Mouse (Mus musculus): ENCODE data around the gene Ipo4.

Gene Ipo4

DNA sequence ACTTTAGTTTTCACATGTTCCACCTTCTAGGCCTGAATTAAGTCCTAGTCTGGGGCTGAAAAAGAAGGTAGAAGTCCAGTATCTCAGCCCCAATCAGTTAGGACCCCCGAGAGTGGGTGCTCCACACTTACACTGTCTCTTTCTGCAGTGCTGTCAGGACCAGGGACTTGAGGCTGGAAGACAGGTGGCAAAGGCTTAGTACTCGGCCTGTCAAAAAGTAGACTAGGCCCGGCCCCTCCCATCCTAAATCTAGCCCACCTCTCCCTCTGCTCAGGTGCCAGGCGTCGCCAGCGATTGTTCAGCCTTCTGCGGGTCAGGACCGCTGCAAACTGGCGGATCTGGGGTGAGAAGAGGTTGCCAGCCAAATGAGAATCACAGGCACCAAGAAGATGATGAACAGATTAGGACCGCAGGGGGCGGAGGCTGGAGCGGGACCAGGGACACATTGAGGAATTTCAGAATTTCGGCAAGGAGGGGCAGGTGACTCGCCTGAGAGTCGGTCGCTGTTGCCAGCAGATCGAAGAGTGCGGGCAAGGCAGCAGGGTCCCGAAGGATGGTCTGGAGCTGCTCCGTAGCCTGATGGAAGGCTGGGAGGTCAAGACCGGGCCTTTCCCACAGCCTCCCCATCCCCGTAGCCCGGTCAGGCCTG lies 759 bp downstream of the Ipo4 start:
- no peak for DNase-seq (ENCODE audit: low read depth, low spot score)

DNA sequence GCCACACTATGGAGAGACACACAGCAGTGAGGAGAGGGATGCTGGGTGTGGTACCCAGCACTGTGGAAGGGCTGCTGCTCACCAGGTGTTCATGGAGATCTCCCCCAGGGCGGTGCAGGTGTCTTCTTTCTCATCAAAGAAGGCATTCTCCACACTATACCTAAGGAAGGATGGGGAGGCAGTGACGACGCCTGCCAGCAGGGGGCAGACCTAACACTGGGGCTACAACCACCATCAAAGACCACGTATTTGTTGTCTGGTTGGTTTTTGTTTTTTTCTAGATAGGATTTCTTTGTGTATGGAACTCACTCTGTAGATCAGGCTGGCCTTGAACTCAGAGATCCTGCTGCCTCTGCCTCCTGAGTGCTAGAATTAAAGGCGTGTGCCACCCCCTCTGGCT lies 6.4 kb downstream of the Ipo4 start:
- DNase-seq (ENCODE audit: low read depth, low spot score) = peak; percentile 76

GRCm38 (mm10) chr14:55628077-55628827 lies 7.5 kb downstream of the Ipo4 start:
- DNase-seq (ENCODE audit: low read depth, low spot score) = no peak

GRCm38 (mm10) chr14:55618486-55619195 lies 17.1 kb downstream of the Ipo4 start:
- DNase-seq (ENCODE audit: low read depth, low spot score) = peak; percentile 22

DNA sequence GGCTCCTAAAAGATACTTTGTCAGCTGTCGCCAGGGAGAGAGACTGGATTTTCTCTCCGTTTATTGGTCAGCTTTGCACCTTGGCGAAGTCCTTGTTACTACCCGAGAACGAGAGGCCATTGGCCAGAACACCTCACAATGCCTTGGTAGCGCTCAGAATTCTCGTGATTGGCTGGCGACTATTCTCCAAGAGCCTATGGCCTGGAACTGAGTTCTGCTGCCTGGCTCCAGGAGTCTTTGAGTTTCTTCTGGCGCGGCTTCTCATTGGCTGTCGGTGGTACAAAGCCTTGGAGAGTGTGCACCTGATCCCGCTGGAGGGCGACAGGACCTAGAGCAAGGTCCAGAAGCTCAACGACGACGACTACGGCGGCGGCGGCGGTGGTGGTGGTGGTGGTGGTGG lies 17.9 kb downstream of the Ipo4 start, which contains the start of gene Rec8:
Gene Rec8 (plus strand): TSS at position 216 of the 400 bp plus-strand sequence.
- DNase-seq (ENCODE audit: low read depth, low spot score) = peak; percentile 63

DNA sequence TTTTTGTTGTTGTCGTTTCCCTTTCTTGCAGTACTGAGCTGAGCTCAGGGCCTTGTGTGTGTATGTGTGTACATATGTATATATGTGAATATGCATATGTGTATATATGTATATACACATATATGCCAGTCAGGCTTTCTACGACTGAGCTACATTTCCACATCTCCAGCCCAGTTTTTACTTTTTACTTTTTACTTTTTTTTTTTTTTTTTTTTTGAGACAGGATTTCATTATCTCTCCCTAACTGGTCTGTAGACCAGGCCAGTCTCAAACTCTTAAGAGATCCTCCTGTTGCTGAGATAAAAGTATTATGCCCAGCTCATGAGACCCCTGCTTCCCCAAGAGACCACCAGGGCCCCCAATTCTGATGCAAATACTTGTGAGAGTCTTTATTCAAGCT lies 18.9 kb downstream of the Ipo4 start:
- DNase-seq (ENCODE audit: low read depth, low spot score) = no peak

DNA sequence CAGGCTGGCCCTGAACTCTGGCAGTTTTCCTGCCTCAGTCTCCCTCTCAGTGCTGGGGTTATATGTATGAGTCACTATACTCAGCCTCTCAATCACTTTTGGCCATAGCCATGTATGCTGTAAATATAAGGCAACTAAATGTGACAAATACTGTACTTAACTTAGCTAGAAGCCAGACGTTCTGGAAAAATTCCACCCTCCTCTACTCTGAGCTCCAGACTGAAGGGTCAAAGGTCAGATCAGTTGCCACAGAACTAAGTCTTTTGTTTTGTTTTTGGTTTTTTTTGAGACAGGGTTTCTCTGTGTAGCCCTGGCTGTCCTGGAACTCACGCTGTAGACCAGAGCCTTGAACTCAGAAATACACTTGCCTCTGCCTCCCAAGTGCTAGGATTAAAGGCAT lies 19.9 kb downstream of the Ipo4 start:
- DNase-seq (ENCODE audit: low read depth, low spot score) = no peak

DNA sequence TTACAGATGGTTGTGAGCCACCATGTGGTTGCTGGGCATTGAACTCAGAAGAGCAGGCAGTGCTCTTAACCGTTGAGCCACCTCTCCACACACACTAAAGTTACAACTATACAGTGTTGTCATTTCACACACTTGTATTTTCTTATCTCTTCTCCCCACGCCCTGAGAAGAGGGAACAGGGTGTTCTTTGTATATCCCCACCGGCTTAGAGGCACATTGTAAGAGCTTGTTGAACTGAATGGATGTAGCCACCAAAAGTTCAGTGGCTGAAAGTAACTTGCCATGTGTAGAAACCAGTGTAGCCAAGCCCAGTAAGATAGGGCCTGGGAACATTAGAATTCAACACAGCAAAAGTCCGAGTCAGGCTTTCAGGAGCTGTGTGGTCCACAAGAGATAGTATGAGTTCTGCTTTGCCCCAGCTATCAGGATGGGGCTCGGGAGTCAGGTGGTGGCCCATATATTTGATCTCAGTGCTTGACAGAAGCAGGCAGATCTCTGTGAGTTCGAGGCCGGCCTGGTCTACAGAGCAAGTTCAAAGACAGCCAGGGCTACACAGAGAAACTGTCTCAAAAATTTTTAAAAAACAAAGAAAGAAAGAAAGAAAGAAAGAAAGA lies 21.1 kb downstream of the Ipo4 start:
- no peak for DNase-seq (ENCODE audit: low read depth, low spot score)

GRCm38 (mm10) chr14:55613346-55613745 lies 22.4 kb downstream of the Ipo4 start:
- no peak for DNase-seq (ENCODE audit: low read depth, low spot score)

DNA sequence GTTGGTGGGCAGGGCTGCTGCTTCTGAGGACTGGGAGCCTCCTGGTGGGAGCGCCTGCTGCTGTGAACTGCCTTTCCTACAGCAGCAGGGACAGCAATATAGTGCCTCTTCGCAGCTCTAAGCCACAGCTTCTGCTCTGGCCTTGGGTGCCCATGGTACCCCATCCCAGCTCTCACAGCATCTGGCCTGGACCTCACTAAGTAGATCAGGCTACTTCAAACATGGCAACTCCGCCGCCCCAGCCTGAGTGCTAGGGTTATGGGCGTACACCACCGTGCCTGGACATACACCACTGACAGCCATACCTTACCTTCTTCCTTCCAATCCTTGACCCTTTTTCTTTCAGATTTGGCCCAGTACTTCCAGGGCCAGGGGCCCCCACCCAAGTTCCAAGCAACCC lies 27.4 kb downstream of the Ipo4 start:
- no peak for DNase-seq (ENCODE audit: low read depth, low spot score)

DNA sequence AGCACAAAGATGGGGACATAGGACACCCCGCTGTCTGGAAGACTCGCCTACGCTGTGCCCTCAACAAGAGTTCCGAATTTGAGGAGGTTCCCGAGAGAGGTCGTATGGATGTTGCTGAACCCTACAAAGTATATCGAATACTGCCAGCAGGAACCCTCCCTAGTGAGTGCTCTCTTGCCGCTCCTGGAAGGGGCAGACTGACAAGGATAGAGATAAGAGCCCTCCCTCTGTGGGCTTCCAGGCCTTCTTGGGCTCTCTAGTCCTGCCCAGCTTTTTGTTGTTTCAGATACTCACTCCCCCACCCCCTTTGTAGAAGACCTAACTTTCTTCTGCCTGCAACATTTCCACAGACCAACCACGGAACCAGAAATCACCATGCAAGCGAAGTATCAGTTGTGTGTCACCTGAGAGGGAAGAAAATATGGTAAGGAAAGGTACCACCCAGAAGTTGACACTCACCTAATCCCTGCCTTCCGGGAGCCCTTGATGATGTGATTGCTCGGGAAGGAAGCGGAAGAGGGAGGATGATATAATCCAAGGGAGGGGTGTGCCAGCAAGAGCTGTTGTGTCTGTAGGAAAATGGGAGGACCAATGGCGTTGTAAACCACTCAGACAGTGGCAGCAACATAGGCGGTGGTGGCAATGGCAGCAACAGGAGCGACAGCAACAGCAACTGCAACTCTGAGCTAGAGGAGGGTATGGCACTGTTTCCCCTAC lies 29.9 kb downstream of the Ipo4 start:
- no peak for DNase-seq (ENCODE audit: low read depth, low spot score)

GRCm38 (mm10) chr14:55604823-55605222 lies 30.9 kb downstream of the Ipo4 start:
- peak; percentile 44 for DNase-seq (ENCODE audit: low read depth, low spot score)

GRCm38 (mm10) chr14:55603633-55604576 lies 31.9 kb downstream of the Ipo4 start:
- peak; percentile 97 for DNase-seq (ENCODE audit: low read depth, low spot score)

GRCm38 (mm10) chr14:55603271-55603632 lies 32.5 kb downstream of the Ipo4 start, which contains the start of gene Irf9:
Gene Irf9, plus strand, starts transcription at chr14:55603571.
- DNase-seq (ENCODE audit: low read depth, low spot score) = peak; percentile 25

DNA sequence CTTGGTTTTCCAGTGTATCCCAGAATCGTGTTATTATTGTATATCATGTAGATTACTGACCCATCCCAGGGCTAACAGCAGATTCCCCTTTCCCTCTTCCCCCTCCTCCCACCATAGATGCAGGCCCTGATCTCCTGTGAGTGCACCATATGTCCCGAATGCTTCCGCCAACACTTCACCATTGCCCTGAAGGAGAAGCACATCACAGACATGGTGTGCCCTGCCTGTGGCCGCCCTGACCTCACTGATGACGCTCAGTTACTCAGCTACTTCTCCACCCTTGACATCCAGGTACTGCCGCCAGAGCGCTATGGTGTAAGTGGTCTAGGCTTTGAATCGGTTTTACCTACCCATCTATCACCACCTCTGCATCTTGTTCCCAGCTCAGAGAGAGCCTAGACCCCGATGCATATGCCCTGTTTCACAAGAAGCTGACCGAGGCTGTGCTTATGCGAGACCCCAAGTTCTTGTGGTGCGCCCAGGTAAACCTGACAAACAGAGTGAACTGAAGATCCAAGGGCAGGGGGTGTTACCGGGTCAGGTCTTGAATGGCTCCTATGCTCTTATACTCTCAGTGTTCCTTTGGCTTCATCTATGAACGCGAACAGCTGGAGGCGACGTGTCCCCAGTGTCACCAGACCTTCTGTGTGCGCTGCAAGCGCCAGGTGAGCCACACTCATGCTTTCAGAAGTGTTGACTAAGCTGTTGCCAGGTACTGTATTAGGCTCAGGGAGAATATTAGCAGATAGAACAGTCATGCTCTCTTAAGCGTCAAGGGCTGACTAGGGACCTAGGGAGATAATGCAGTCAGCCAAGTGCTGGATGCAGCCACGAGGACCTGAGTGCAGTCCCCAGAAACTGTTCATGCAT lies 37.0 kb downstream of the Ipo4 start:
- DNase-seq (ENCODE audit: low read depth, low spot score) = no peak

DNA sequence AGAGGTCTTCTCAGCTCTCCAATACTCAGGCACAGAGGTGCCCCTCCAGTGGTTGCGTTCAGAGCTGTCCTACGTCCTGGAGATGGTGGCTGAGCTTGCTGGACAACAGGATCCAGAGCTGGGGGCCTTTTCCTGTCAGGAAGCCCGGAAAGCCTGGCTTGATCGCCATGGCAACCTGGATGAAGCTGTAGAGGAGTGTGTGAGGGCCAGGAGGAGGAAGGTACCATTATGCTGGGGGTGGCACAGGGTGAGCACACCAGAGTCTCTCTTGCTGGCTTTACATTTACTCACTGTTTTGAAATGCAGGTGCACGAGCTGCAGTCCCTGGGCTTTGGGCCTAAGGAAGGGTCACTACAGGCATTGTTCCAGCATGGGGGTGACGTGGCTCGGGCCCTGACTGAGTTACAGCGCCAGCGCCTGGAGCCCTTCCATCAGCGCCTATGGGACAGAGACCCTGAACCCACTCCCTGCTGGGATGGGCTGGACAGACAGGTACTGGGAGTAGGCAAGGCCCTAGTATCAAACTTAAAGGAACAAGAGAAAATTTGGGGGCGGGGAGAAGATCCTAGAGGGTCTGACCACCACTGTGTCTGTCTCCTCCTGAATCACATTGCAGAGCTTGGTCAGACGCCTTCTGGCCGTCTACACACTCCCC lies 39.6 kb downstream of the Ipo4 start:
- DNase-seq (ENCODE audit: low read depth, low spot score) = no peak

- DNase-seq (ENCODE audit: low read depth, low spot score) = no peak
Observed at GRCm38 (mm10) chr14:55592226-55592625, 43.5 kb downstream of the Ipo4 start.

GRCm38 (mm10) chr14:55591331-55591891 lies 44.3 kb downstream of the Ipo4 start, which contains the start of gene Rnf31:
Gene Rnf31, plus strand, starts transcription at chr14:55591708.
- DNase-seq (ENCODE audit: low read depth, low spot score) = peak; percentile 95

All from CD4-positive helper T cell, adult 2 months (primary cell).